Mouse (Mus musculus) urinary bladder, postnatal 10 days (tissue): ENCODE results near the gene Fcnb.

Source experiments
- DNase-seq: peaks from one replicate; pipeline ENCODE4 v3.0.0; 2022; ENCODE audit warnings: low spot score

The Fcnb gene

DNA sequence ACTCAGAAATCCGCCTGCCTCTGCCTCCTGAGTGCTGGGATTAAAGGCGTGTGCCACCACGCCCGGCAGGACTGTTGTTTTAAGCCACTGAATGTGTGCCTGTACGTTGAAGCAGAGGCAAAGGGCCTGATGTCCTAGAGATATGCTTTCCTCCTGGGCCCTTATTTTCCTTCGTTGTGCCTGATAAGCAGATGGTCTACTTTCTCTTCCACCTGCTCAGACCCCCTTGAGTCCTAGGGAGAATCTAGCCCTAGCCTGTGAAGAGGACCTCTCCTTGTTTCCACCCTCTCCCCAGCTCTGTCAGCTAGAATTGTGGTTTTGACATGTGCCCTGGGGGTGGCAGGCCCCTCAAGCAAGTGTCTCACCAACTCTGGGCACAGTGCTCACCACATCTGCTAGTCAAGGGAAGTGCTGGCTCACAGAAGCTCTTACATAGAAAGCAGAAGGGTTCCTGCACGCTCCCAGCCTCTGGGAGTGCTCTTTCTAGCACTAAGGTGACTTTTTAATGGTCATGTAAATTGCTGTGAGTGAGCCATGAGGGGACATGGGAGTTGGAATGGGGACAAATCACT lies 9.0 kb downstream of the Fcnb start:
- DNase-seq = no peak

GRCm38 (mm10) chr2:28068537-28068878 lies 16.2 kb downstream of the Fcnb start:
- no peak for DNase-seq

DNA sequence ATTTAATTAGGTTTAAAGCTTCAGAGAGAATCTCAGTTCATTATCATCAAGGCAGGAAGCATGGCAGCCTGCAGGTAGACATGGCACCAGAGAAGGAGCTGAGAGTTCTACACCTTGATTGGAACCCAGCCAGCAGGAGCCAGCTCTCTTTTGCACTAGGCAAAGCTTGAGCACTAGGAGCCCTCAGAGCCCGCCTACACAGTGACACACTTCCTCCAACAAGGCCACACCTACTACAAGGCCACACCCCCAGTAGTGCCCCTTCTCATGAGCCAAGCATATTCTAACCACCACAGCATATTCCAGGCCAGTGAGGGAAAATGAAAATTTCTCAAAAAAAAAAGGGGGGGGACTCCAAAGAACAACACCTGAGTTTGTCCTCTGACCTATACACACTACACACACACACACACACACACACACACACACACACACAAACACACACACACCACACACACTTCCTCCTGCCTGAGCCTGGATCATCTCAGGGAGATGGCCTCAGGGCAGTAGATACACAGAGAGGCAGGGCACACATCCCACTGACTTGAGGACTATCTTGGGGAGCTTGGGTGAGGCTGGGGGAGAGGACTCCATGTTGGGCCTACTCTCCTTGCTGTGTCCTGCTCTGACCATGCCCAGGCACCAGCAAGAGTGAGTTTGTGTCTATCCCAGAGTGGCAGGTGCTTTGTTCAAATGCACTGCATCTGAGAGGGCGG lies 16.7 kb downstream of the Fcnb start:
- no peak for DNase-seq

- no peak for DNase-seq
Measured at GRCm38 (mm10) chr2:28067175-28067574, 17.5 kb downstream of the Fcnb start.

- DNase-seq = no peak
Measured at GRCm38 (mm10) chr2:28066686-28067085, 18.0 kb downstream of the Fcnb start.

DNA sequence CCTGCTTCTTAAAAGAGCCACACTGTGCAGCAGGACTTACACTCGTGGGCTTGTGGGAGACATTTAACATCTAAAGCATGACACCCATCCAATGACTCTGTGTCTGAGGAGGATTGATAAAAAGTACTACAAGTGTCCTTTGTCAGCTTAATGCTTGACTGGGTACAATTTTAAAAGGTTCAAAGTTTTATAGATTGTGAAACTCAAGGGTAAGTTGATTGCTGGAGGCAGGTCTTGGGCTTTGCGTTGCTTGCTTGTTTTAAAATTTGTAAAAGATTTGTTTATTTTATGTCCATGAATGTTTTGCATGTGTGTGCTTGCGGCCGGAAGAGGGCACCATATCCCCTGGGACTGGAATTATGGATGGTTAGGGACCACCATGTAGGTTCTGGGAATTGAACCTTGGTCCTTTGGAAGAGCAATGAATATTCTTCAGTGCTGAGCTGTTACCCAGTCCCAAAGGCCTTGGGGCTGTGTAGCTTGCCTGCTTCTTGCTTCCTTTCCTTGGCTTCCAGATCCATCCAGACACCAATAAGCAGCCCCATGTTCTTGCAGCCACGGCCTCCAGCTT lies 19.5 kb downstream of the Fcnb start:
- DNase-seq = no peak

GRCm38 (mm10) chr2:28064339-28065080 lies 20.2 kb downstream of the Fcnb start:
- no peak for DNase-seq

- no peak for DNase-seq
Measured at GRCm38 (mm10) chr2:28063711-28064338, 20.9 kb downstream of the Fcnb start.

GRCm38 (mm10) chr2:28059922-28060321 lies 24.8 kb downstream of the Fcnb start:
- no peak for DNase-seq

DNA sequence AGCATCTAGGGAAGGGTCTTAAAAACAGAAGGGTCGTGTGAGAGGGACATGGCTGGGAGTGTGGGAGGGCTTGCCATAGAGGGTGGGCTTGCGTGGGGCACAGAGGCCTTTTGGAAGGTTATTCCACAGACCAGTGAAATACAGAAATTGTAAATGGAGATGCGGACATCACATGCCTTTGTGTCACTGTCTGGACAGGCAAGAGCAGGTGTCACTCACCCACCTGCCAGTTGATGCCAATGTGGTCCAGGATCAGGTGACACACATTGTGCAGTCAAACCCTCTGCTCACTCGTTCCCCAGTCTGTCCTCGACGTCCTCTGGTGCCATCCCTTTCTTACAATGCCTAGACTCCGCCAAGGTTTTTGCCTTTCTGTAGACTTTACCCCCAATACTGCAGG lies 37.6 kb downstream of the Fcnb start:
- no peak for DNase-seq

GRCm38 (mm10) chr2:28046311-28046710 lies 38.4 kb downstream of the Fcnb start:
- DNase-seq = no peak

GRCm38 (mm10) chr2:28044920-28045598 lies 39.6 kb downstream of the Fcnb start:
- no peak for DNase-seq

DNA sequence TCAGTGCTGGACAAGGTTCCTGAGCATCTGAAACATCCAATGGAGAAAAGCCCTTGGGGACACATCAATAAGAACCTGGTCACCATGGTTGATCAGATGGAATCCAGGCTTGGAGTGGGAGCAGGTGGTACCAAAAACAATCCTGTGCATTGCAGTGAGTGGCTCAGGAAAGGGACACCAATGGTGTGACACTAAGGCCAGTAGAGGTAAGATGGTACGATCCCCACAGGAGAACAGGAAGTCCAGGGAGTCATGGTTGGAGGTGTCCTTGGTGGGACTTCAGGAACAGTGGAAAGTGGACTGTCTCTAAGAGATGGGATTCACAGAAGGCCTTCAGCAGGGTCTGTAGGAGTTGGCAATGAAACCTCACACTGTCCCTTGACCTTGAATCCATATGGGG lies 44.2 kb downstream of the Fcnb start:
- DNase-seq = no peak

DNA sequence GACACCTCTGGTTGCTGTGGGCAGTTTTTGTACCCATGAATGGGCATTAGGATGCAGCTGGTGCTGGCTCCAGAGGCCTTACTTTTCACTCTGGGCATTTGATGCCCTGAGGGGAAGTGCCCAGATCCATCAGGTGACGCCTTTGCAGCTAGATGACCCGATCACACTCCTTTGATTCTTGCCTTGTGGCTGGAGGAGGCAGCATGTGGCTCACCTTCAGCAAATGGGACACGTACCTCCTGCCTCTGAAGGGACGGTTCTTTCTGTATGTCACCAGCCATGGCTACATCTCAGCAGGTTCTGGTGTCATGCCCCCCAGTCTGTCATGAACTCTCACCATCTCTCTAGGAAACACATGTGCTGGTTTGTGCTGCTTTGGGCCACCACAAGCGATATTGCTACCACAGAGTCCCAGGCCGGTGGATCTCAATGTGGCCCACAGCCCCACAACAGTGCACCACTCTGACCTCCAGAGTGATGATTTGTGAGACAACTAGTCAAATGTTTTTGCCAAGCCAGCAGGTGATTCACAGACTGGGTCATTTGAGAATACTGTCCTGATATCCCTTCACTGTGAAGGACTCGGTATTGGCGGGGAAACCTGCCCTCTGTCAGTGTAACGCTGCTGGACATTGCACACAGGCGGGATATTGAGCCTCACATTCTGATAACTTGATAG lies 44.9 kb downstream of the Fcnb start:
- DNase-seq = no peak

GRCm38 (mm10) chr2:28038391-28039096 lies 46.1 kb downstream of the Fcnb start:
- DNase-seq = no peak

DNA sequence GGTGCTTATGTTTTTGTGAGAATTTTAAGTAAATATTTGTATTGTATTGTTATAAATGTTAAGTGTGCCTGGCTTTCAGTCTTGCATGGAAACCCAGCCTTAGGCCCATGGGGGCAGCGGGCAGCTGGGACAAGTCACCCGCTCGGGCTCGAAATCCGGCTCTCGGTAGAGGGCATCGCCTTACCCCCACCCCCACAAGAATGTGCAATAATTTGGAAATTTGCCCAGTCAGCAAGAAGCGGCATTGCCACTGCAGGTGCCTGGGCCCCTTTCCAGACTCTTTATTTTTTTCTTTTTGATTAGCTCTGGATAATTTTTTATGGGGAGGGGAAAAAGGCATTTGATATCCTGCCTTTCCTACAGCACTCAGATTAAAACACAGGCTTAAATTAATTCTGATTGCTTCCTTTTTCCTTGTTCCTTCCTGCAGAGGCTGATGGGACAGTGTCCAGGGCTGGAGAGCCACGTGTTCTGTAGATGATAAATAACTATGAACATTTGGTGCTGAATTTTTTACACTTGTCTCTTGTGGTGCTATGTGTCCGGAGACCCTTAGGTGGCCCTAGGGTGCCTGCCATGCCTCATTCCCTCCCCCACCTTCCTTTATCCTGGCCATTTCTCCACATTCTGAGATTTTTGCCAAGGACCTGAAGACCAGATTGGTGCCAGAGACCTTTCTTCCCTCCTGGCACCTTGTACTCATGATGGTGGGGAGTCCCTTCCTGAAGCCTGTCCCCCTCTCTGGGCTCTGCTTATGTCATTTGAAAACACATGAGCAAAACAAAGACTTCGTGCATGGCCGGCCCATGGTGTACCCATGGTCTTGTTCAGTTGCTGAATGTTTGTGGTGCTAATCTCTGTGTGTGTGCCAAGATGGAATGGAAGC lies 46.9 kb downstream of the Fcnb start:
- DNase-seq = no peak

DNA sequence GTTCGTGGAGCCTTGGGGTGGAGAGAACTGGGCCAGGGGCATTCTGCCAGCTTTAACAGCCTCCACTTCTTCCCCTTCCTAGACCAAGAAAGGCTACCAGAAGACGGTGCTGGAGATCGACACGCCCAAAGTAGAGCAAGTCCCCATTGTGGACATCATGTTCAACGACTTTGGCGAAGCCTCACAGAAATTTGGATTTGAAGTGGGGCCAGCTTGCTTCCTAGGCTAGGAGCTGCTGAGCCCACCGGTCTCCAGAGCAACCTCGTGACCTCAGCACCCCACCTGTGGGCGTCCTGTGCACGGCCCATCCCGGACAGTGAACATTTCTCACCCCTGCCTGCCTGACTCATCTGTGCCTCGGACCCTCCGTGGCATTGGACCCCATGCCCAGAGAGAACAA lies 47.9 kb downstream of the Fcnb start:
- DNase-seq = no peak

GRCm38 (mm10) chr2:28034011-28034710 lies 50.5 kb downstream of the Fcnb start:
- DNase-seq = no peak

- no peak for DNase-seq
Measured at GRCm38 (mm10) chr2:28032469-28032868, 52.2 kb downstream of the Fcnb start.
